Mouse (Mus musculus) liver, embryonic 14.5 days (tissue): ENCODE data around the gene Sh3bgrl3. TPM values are rescaled to one million over a fixed set of nuclear protein-coding genes. Genes with fewer than 3 reads are reported as not detected.

Experiments used
- ATAC-seq: fragments of 200-750 bp; cut with Nextera tagmentation; 2 replicates; pipeline ENCODE4 v1.8.0; 2017; ENCODE audit warnings: moderate number of reproducible peaks, mild to moderate bottlenecking, moderate library complexity; ENCODE audit not compliant: insufficient read depth
- DNase-seq, 3 experiments: peaks; one replicate each; pipeline ENCODE4 v3.0.0-alpha.2; 2012 to 2013; ENCODE audit warnings: low read depth in 3 of 3, low spot score in 3 of 3
- H3K27ac ChIP-seq: fragments of 300-500 bp; sonication (generic); 2 replicates; pipeline ENCODE4 v1.5.1; 2014; ENCODE audit warnings: moderate library complexity, mild to moderate bottlenecking, control low read depth, inconsistent platforms
- H3K27me3 ChIP-seq: fragments of 300-500 bp; sonication (generic); 2 replicates; pipeline ENCODE4 v1.6.1; 2014; ENCODE audit warnings: mild to moderate bottlenecking, low read length, moderate library complexity; ENCODE audit not compliant: control insufficient read depth, insufficient read depth
- H3K36me3 ChIP-seq: fragments of 300-500 bp; sonication (generic); replicated peaks from 2 replicates; pipeline ENCODE4 v1.6.1; 2014; ENCODE audit warnings: low read depth; ENCODE audit not compliant: control insufficient read depth, insufficient read depth
- H3K4me1 ChIP-seq, 2 experiments: fragments of 200-500 bp in 1 of 2; fragments of 300-500 bp in 1 of 2; sonication (generic) in 1 of 2; replicated peaks; 2 replicates each; pipeline ENCODE4 v1.6.1; 2012 to 2014; ENCODE audit warnings: antibody characterized with exemption in 1 of 2, inconsistent platforms in 1 of 2, low read length in 1 of 2; ENCODE audit not compliant: control insufficient read depth in 2 of 2, insufficient read depth in 2 of 2
- H3K4me2 ChIP-seq: fragments of 300-500 bp; sonication (generic); 2 replicates; pipeline ENCODE4 v1.6.1; 2014; ENCODE audit warnings: low read depth, mild to moderate bottlenecking, control low read depth, moderate library complexity
- H3K4me3 ChIP-seq, 2 experiments: fragments of 200-500 bp in 1 of 2; fragments of 300-500 bp in 1 of 2; sonication (generic) in 1 of 2; 2 replicates each; pipeline ENCODE4 v1.5.1; 2012 to 2014; ENCODE audit warnings: low read depth in 2 of 2, low read length in 2 of 2, mild to moderate bottlenecking in 2 of 2, control low read depth in 1 of 2, inconsistent platforms in 1 of 2, moderate library complexity in 1 of 2; ENCODE audit not compliant: insufficient read depth in 1 of 2
- H3K9ac ChIP-seq: fragments of 300-500 bp; sonication (generic); replicated peaks from 2 replicates; pipeline ENCODE4 v1.6.1; 2014; ENCODE audit warnings: mild to moderate bottlenecking, control low read depth, moderate library complexity
- H3K9me3 ChIP-seq: fragments of 300-500 bp; sonication (generic); 2 replicates; pipeline ENCODE4 v1.6.1; 2016; ENCODE audit warnings: low read length, mixed read lengths; ENCODE audit not compliant: control insufficient read depth
- CTCF ChIP-seq: IDR thresholded peaks from 2 replicates; pipeline ENCODE4 v1.5.1; 2016; ENCODE audit warnings: antibody characterized with exemption, low read depth, control low read depth
- EP300 ChIP-seq: IDR thresholded peaks from 2 replicates; pipeline ENCODE4 v1.6.1; 2016; ENCODE audit warnings: antibody characterized with exemption, low read depth
- WGBS: fragments of 180-500 bp; shearing (Covaris S2); extraction: QIAGEN DNeasy Blood & Tissue Kit; methylation state at CpG from one replicate; pipeline ENCODE4 v1.1.7; 2014; ENCODE audit not compliant: insufficient replicate concordance; 5-methylcytosine and 5-hydroxymethylcytosine counted together
- polyA plus RNA-seq, 2 experiments: library from polyadenylated mRNA; depleted of rRNA in 1 of 2; stranded (reverse) in 1 of 2; unstranded in 1 of 2; fragments of >200 nt; fragmentation: Nextera tagmentation in 1 of 2; extraction: Ambion mirVana in 1 of 2; gene quantifications; 2 replicates each; pipeline versions ENCODE4 v1.2.1 to v1.2.3; 2012 to 2014

Gene Sh3bgrl3
- polyA plus RNA-seq, 2 experiments = 79.9 to 153 TPM

DNA sequence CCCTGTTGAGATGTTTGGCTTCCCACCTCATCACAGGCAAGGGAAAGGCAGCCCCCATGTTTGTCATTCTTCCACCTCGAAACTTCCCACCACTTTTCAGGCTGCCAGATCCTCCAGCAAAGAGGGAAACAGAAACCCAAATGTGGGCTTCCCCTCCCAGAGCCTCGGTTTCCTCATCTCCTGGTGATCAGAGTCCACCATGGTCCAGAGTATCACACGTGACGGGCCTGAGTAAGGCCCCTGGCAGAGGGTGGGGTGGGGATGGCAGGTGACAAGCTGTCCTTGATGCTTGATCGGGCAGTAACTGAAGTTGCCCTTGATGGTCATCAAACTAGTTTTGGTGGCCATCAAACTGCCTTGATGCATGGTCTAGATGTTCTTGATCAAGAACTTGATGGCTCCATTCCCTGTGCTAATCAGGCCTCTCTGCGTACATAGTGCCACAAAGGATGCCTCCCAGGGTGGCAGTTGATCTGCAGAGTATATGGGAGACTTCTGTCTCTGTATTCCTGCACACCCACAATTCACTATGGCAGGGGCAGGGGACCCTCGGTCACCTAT, 34.5 kb downstream of the Sh3bgrl3 start:
- no peak overlapping the region for H3K9ac ChIP-seq
- no peak for TF ChIP-seq CTCF
- TF ChIP-seq EP300 = no peak
- no peak overlapping the region for H3K4me2 ChIP-seq
- H3K4me3 ChIP-seq = peak overlapping the region in 1 of 2 experiments; percentile 25; a peak in 1 of 4 replicates
- no peaks in the 10 kb centered on the region for H3K9me3 ChIP-seq
- H3K36me3 ChIP-seq = no peaks in the 10 kb centered on the region
- WGBS = 51% methylated on average over 7 of the region's 7 CpGs
- H3K4me1 ChIP-seq = peaks cover 0 to 3% of the 10 kb centered on the region in 2 experiments; a peak in 1 of 4 replicates
- ATAC-seq (no peak), DNase-seq (no peak)
- H3K27ac ChIP-seq = no peak overlapping the region
- H3K27me3 ChIP-seq = no peaks in the 10 kb centered on the region

DNA sequence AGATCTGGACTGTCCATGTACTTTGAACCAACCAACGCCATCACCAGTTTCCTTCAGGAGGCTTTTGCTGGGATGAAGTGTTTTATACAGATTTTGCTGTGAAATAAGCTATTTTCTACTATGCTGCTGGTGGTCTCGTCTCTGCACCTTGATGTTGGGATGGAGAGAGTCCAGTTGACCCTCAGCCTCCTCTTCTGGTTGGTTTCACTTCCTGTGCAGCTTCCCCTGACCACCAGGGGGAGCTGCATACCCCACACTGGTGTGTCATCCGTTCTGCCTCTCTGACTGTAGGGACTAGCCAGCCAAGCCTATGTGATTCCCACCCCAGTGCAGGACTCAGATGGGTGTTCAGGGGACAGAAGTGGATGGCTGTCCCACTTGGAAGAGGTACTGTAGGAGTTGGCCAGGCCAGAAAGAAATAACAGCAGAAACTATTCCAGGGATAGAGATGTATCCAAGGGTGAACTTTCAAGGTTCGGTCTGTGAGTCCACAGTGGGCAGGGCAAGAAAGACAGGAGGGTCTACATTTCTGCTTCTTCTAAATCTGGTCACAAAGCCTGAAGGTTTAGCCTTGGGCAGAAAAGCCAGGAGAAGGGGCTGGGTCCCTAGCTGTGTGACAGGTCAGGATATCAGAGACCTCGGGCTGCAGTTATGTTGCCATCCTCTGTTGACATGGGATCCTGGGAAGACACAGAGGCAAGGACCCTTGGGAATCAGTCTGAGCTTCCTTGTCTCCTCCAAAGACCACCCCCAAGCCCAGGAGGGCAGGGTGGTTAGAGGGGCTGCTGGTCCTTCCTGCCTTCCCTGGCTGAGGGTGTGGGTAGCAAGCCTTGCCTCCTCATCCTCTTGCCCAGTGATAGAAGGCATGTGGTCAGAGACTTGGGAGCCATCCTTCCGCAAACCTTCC, 36.0 kb downstream of the Sh3bgrl3 start:
- Histone ChIP-seq H3K4me1 (no peaks in the 10 kb centered on the region), H3K4me3 (no peak overlapping the region), H3K27ac (no peak overlapping the region), H3K27me3 (no peaks in the 10 kb centered on the region), H3K9me3 (no peaks in the 10 kb centered on the region), H3K9ac (no peak overlapping the region), H3K36me3 (no peaks in the 10 kb centered on the region), H3K4me2 (no peak overlapping the region)
- DNase-seq = no peak
- WGBS = 53% methylated on average over 6 of the region's 6 CpGs
- no peak for TF ChIP-seq EP300
- TF ChIP-seq CTCF = peak; percentile 95
- ATAC-seq = 0 out of 2 replicates have a peak, but pooled peaks have one; percentile 21

DNA sequence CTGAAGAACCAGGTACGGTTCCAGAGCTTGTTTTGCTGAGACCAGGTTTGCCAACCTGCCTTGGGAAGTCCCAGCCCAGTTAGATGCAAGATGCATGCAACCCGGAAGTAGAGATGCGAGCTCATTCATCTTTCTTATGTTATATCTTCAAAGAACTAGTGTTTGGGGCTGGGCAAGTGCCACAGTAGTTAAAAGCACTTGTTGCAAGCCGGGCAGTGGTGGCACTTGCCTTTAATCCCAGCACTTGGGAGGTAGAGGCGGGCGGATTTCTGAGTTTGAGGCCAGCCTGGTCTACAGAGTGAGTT, 37.4 kb downstream of the Sh3bgrl3 start:
- Histone ChIP-seq H3K9ac (no peak overlapping the region), H3K4me3 (no peak overlapping the region), H3K4me1 (no peaks in the 10 kb centered on the region; a peak in 1 of 4 replicates), H3K27ac (no peak overlapping the region), H3K4me2 (no peak overlapping the region), H3K9me3 (no peaks in the 10 kb centered on the region), H3K27me3 (no peaks in the 10 kb centered on the region), H3K36me3 (no peaks in the 10 kb centered on the region)
- TF ChIP-seq CTCF (no peak), EP300 (no peak)
- ATAC-seq = no peak
- DNase-seq = no peak
- 65% methylated on average over 6 of the region's 6 CpGs for WGBS

GRCm38 (mm10) chr4:134090521-134091224, 37.9 kb downstream of the Sh3bgrl3 start:
- no peak overlapping the region for H3K4me2 ChIP-seq
- H3K4me1 ChIP-seq = no peaks in the 10 kb centered on the region; a peak in 1 of 4 replicates
- no peak overlapping the region for H3K27ac ChIP-seq
- TF ChIP-seq CTCF (no peak), EP300 (no peak)
- H3K4me3 ChIP-seq = no peak overlapping the region
- no peak overlapping the region for H3K9ac ChIP-seq
- no peaks in the 10 kb centered on the region for H3K9me3 ChIP-seq
- H3K27me3 ChIP-seq = no peaks in the 10 kb centered on the region
- H3K36me3 ChIP-seq = no peaks in the 10 kb centered on the region
- WGBS = 72% methylated on average over 16 of the region's 16 CpGs
- ATAC-seq = no peak
- no peak for DNase-seq

DNA sequence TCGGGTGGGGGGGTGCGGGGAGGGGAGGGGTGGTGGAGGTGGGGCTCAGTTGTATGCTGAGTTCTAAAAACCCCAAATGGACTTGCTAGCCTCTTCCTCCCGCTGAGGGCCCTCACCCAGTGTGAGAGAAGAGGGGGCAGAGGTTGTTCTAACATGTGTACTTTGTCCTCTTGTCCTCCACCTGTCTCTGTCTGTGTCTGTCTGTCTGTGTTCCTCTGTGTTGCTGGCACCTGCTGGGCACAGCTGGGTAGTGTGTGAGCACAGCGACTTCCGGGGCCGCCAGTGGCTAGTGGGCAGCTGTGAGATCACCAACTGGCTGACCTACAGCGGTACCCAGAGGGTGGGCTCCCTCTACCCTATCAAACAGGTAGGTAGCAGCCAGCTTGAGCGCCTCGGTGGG, 39.6 kb downstream of the Sh3bgrl3 start:
- H3K4me2 ChIP-seq = no peak overlapping the region
- no peaks in the 10 kb centered on the region for H3K36me3 ChIP-seq
- ATAC-seq (peak; percentile 15; the same call in 1 of the 2 replicates), DNase-seq (no peak)
- H3K27ac ChIP-seq = no peak overlapping the region
- no peak overlapping the region for H3K9ac ChIP-seq
- H3K27me3 ChIP-seq = no peaks in the 10 kb centered on the region
- TF ChIP-seq EP300 (no peak), CTCF (no peak)
- no peaks in the 10 kb centered on the region for H3K9me3 ChIP-seq
- H3K4me1 ChIP-seq = no peaks in the 10 kb centered on the region; a peak in 1 of 4 replicates
- WGBS = 73% methylated on average over 9 of the region's 9 CpGs
- no peak overlapping the region for H3K4me3 ChIP-seq
